Mouse (Mus musculus) left cerebral cortex, adult 18-20 months (tissue): ENCODE data around the gene Ncoa1. TPM values are rescaled to one million over a fixed set of nuclear protein-coding genes. Genes with fewer than 3 reads are reported as not detected.
A peak's percentile ranks its signal among the peaks of the same experiment; 100 is the strongest.
"Not testable (repeated sequence)": the region's sequence is repeated elsewhere in the genome, so short reads cannot be mapped to it uniquely, and the experiment has no call there.

Experiments used
- DNase-seq, 2 experiments: peaks; one replicate each; pipeline ENCODE4 v3.0.0; 2021 to 2022; ENCODE audit warnings: low spot score in 2 of 2, mixed read lengths in 1 of 2
- total RNA-seq, 2 experiments: library from RNA; stranded (reverse); gene quantifications; 2 replicates each; pipeline ENCODE4 v1.2.3; 2021

Gene Ncoa1
- total RNA-seq, 2 experiments from 2014 or later = 106 to 110 TPM

DNA sequence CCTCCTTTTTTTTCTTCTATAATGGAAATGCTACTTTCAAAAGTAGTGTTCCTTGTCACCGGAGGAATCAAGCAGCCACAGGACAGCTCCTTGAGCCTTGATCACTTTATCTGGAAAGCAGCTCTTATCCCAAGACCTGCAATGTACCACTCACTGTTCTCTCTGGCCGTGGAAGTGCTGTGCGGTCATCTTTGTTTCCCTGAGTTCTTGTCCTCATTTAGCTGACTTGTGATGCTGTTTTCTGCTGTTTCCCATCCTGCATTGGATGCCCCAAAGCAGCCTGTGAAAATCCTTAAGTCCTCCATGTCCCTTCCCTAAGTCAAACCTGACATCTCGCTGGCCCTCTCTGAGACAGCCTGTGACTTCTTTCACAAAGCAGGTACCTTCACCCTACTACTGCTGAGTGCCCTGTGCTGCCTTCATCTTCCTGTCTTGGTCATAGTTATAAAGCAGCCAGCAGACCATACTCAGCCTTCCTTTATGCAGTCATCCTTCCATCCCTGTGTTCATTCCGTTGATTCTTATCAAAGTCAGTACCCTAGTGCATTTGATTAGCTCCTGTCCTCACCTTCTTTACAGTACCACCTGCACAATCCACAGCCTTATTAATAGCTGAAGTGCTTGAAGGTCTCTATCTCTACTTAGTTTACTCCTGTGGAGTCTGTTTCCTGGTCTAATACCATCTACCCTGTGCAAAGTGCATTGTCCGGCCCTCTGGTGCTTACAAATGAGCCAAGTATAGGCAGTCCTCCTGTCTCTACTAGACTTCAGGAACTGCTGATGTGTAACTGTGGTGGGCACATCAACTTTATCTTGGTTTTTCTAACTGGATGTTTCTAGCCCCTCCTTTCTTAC lies 1.2 kb upstream of the Ncoa1 start:
- DNase-seq = no peak

DNA sequence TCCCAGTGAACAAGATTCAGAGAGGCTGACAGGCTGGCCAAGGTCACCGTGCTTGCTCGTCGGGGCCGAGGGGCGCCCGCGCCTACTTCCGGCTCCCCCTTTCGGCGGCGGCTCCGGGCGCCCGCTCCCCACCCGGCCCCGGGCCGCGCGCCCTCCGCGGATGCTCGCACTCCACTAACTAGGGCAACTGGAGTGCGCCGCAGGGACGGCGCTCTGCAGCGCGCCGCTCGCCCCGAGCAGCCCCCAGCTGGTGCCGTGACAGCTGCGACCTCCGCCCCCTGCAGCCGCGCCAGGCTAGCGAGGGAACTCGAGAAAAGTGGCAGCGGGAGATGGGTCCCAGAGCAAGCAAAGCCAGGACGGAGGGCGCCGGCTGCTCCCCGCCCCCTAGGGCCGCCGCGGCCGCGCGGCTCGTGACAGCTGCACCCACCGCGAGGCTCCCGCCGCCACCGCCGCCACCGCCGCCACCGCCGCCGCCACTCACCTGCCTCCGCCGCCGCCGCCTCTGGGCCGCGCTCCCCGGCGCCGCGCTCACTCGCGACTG lies 621 bp downstream of the Ncoa1 start:
- peak; percentile 47 to 64 for DNase-seq

DNA sequence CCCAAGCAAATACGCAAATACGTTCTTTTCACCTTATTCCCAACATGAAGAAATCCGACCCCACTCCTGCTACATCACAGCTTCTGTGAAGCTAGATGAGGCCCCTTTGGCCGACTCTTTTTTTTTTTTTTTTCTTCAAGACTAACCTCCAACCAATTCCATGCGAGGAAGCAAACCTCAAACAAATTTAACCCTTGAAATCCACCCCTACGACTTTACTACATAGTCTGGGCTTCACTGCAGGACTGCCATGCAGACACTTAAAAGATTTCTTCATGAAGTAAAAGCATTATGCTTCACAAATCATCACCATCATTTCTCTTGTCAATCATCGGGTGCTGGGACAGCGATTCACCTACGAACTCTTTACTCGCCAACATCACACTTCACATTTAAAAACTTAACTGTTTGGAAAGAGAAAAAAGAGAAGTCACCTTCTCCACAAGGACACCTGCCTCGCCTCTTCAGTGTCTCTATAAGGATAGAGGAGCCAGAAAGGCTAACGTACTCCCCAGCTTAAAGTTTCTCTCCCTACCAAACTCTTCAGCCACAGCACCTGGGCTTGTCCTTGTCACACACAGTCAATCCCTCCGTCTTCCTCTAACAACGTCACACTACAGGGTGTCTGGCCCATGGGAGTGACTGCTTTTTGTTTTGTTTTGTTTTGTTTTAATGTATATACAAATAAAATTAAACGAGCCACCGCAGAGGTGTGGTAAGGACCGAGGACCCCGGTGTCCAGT lies 1.6 kb downstream of the Ncoa1 start:
- DNase-seq = no peak

DNA sequence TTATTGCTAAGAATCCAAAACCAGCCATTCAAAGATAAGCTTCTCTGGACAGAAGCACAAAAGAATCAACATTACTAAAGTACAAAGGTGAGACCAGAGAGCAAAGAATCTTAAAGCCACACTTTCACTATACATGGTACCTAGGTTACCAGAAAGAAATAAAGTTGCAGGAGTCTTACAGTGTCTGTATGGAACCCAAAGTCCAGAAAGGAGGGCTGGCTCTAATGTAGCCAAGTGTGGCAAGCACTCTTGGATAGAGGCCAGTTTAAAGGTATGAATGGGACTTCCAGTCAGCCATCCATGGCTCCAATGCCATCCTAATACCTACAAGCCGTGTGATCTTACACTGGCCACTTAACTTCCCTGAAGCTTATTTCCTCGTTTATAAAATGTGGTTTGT lies 7.9 kb downstream of the Ncoa1 start:
- no peak for DNase-seq

DNA sequence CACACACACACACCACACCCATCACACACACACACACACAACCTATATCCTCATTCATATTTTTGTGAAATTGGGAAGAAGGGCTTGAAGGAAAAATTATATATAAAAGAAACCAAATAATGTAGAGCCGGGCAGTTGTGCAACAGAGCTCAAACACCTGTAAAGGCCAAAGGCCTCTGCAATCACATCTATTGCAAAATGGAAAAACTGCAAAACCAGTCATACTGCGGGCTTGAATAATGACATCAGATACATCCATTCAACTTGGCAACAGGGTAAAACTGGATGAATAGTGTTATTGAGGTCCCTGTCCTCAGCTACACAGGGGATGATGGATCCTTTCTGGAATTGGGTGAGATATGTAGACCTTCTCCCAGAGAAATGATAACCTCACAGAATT lies 13.3 kb downstream of the Ncoa1 start:
- DNase-seq = no peak

DNA sequence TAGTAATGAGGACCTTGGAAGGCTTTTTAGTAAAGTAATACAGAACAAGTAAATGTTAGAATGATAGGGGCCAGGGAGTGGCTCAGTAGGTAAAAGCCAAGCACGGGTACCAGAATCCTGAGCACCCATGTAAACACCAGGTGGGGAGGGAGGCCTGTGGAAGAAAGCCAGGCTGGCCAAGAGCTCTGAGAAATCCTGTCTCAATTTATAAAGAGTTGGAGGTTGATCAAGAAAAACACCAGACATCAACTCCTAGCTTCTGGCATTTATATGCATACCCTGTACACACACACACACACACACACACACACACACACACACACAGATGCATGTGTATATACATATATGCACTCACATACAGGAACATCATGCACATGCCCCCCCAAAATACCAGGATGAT lies 14.6 kb downstream of the Ncoa1 start:
- DNase-seq = no peak

DNA sequence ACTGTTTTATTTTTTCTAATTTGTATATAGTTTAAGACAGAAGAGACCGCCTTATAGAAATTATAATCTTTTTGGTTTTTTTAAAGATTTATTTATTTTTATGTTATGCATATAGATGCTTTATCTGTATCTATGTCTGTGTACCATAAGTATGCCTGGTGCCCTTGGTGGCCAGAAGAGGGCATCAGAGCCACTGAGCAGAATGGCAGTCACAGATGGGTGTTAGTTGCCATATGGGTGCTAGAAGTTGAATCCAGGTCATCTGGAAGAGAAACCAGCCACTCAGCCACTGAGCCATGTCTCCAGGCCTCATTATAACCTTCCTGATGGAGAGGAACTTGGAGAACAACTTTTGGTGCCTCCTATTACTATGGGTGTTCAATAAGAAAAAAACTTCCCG lies 16.0 kb downstream of the Ncoa1 start:
- DNase-seq = no peak

DNA sequence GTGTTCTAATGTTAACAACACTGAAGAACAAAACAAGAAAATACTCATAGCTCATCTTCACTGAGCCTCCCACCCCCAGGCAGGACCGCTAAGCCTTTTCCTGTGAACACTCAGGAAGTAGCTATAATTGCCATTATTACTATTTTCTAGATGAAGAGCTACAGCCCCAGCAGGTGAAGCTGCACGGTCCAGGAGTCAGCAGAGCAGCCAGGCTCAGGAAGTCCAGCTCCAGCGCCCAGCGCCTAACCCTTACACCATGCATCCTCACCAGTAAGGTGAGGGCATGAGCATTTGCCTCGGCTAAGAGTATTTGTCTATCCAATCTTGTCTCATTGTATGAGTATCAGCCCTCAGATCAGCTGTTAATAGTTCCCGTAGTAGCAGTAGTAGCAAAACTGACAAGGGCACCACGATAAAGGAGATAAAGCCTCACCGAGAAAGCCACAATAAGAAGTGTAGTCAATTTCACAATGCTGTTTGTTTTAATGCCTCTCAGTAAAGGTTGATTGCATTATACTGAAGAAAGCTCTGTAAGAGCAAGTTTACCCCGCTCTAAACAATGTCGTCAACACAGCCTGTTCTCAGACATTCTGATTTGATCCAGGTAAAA lies 21.9 kb downstream of the Ncoa1 start:
- DNase-seq = no peak

DNA sequence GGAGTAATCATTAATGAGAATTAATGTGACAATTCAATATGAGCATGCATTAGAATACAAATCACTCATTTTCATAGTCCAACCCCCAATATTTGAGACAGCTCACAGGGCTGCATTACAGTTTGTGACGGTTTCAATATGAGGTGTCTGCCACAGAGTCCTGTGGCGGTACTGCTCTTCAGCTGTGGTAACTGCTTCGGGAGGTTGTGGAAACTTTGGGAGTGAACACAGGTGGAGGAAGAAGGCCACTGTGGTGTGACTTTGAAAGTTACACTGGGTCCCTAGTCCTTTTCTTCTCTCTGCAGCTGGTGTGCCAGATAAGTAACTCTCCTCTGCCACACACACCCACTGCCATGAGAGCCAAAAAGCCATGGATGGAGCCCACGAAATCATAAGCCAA lies 22.7 kb downstream of the Ncoa1 start:
- DNase-seq = no peak

DNA sequence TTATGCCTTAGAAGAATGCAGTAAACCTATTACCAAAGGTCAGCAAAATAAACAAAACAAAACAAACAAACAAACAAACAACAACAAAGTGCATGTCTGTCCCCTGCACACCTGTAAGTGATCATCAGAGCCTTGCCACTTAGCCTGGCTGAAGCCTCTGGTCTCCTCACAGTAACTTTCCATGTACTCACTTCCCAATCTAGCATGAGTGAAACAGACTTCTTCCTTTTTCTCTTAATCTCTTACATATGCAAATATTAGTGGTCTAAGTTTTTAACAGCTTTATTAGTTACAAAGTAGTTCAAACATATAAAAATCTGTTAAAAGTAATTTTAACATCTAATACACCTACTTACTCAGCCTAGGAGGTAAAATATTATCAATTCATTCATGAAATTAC lies 24.7 kb downstream of the Ncoa1 start:
- no peak for DNase-seq

DNA sequence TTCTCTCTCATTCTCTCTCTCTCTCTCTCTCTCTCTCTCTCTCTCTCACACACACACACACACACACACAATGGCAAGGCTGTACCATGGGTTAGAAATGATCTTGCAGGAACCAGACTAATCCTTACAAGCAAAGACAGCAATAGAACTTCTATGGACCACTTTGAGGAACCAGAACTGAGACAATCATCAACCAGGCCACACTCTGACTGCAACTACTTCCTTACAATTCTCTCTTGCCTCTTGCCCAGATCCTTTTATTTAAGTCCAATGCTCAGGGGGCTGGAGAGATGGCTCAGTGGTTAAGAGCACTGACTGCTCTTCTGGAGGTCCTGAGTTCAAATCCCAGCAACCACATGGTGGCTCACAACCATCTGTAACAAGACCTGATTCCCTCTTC lies 26.5 kb downstream of the Ncoa1 start:
- not testable (repeated sequence) for DNase-seq

DNA sequence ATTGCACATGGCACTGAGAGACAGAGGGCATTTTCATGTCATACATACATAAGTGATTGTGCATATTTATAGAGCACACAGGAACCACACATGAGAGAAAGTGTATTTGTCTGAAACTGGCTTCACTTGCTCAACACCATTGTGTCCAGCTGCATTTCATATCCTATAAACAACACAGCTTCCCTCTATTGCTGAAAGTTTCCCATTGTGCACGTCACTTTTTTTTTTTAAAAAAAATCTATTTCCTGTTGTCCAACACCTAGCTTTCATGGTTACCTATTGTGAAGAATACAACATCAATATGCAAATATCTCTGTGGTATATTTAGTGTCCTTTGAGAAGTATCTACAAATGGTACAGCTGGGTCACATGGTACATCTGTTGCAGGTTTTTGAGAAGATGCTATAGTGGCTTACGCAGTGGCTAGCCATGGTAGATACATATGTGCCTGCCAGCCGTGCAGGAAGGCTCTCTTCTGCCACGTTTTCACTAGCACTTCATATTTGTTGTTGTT lies 28.8 kb downstream of the Ncoa1 start:
- DNase-seq = no peak

DNA sequence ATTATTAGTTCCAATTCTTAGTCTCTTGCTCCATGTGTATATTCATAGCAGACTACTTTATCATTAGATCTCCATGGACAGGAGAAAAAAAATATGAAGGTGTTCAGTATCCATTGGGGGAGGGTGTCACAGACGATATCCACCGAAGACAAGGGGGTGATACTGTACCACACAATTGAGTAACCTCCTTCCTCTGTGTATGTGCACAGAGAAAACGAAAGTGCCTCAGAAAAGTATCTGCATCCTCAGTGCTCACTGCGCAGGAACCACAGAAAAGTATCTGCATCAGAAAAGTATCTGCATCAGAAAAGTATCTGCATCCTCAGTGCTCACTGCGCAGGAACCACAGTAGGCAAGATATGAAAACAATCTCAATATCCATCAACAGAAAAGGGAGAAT lies 32.0 kb downstream of the Ncoa1 start:
- DNase-seq = no peak

DNA sequence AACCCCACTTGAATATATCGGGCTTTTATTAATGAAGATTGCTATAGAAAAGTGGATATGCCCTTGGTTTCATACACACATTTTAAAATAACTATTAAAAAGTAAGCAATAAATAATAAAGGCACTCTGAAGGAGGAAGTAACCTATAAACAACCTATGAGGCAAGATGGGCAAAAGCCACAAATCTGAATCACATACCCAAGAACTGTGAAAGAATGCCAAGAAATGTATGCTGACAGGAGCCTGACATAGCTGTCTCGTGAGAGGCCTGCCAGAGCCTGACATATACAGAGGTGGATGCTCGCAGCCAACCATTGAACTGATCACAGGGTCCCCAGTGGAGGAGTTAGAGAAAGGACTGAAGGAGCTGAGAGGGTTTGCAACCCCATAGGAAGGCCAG lies 35.5 kb downstream of the Ncoa1 start:
- no peak for DNase-seq

DNA sequence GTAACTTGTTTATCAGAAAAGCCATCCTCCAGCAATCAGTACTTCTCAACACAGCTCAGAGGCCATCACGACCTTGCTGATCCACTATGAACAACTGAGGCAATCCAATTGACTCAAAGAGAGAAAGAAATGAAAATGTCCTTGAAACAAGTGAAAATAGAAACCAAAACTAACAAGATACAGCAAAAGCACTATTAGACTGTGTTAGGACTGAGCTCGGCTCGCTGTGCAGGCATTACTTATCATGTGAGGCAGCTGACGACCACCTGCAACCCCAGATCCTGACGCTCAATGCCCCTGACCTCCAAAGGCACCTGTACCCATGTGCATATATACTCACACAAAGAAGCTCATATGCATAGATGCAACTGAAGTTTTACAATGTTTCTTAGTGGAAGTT lies 40.8 kb downstream of the Ncoa1 start:
- no peak for DNase-seq

DNA sequence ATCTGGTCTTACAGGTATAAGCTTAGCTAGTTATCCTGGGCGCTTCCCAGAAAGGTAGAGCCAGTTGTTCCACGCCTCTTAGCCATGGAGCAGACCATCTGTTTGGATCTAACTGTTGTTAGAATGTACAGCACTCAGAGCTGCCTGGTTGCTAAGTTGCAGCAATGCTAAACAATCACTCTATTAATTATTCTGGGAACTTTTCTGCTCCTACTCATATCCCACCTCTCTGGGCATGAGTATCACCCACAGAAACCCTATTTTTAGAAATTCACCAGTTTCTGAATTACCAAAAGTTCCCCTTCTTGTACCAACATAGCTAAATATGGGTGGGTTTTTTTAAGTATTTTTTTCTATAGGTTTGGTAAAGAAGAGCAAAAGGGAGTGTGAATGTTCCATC lies 43.4 kb downstream of the Ncoa1 start:
- no peak for DNase-seq

DNA sequence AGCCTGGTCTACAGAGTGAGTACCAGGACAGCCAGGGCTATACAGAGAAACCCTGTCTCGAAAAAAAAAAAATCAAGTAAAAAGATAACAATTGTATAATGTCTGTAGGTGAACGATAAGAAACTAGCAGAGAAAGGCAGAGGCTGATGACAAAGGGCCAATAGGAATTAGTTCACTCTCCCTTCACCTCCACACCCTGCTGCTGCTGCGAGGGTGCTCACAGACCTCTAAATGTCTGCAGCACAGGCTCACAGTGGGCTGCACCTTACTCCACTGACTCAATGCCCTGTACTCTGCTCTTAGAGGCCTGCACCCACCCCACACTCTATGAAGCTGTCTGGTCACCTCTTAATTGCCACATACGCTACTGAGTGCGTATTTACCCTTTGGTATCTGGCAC lies 45.0 kb downstream of the Ncoa1 start:
- no peak for DNase-seq

DNA sequence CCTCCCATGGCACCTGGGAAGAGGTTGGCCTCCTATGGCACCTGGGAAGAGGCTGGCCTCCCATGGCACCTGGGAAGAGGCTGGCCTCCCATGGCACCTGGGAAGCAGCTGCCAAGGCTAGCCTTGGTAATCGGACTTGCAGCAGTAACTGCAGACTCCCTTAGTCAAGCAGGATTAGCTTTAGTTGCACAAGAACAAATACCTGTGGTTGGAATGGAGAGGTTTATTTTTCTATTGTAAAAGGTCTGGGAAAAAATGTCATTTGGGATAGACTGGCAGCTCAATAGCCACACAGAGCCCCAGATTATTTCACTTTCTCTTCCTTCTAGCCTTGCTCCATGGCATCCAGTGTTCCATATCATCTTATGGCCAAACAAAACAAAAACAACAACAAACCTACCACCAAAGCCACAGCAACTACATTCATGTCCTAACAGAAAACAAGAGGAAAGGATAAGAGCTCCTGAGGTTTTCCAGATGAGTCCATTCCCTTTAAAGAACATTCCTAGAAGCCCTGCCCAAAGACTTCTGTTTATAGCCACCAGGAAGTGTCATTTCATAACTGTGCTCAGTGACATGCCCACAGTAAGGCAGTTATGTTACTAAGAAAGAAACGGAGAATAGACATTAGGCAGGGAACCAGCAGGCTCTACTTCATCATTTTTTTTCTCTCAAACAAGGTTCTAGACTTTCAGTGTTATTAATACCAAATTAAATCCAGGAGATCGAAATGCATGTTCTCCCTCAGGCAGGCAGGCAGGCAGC lies 46.7 kb downstream of the Ncoa1 start:
- no peak for DNase-seq

DNA sequence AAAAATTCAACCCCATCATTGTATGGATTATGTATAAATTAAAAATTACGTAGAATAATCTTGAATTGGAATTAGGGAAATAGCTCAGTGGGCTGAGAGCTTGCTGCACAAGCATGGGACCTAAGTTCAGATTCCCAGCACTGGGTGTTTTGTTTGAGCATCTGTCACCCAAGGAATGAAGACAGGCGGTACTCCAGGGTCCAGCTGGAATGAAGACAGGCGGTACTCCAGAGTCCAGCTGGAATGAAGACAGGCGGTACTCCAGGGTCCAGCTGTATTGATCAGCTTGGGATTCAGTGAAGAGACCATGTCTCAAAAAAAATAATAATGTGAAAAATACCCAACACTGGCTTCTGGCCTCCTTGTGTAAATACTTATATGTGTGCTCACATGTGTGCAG lies 58.2 kb downstream of the Ncoa1 start:
- DNase-seq = no peak

DNA sequence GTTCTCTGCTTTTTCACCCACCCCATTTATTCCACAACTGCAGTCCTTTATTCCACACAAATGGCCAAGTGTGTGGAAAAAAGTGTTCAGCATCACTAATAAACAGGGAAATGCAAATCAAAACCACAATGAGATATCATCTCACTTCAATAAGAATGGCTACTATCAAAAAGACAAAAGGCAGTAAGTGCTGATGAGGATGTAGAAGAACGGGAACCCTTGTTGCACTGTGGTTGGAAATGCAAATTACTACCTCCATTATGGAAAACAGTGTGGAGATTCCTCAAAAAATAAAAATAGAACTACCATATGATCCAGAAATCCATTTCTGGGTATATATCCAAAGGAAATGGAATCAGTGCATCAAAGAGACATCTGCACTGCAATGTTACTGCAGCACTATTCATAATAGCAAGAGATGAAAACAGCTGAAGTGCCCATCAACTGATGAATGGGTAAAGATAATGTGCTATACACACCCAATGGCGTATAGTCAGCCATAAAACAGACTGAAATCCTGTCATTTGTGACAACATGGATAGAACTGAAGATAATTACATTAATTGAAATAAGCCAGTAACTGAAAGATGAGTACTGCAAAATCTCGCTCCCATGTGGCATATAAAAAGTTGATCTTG lies 59.2 kb downstream of the Ncoa1 start:
- no peak for DNase-seq

DNA sequence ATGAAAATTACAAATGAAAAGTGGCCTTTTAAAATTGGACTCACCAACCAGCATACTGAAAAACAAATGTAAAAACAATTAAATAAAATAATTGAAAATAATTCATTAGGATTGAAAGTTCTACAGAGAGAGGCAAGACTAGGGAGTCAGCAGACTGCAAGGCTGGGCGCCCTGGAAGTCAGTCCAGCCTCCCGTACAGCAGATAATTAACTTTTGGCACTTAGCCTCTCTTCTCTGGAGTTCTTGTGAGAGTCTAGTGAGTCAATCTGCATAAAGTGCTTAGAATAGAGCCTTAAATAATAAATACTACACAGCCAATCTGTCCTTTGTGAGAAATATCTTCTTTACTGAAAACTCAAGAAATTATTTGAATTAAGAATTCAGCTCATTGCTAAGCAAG lies 69.9 kb downstream of the Ncoa1 start:
- no peak for DNase-seq
